Mouse (Mus musculus) B cell, adult 67 days (primary cell): ENCODE measurements around the gene Gm3127. TPM values are rescaled to one million over a fixed set of nuclear protein-coding genes. Genes with fewer than 3 reads are reported as not detected.

Experiments used
- total RNA-seq, 2 experiments: library from RNA; stranded (reverse); gene quantifications; 4 replicates each; pipeline ENCODE4 v1.2.4; 2023

The Gm3127 gene
- total RNA-seq, result not detected

DNA sequence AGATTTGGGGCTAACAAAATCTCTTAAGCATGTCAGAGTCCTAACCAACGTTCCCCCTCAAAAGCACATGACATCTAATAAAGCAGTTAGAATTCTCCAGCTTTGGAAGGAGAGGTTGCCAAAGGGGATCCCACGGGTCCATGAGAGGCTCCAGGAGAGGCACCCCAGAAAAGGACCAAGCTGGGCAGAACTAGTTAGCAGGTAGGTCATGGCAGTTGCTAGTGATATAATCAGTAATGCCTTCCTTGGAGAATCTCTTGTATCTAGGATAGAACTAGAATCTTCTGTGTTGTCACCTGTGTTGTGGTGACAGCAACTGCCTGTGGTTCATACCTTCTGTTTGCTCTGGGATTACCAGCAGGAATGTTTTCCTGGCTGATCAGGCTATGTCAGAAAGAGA is at the start of gene Gm3127:
Gene Gm3127 (plus strand): TSS at position 301 of the 400 bp plus-strand sequence.

DNA sequence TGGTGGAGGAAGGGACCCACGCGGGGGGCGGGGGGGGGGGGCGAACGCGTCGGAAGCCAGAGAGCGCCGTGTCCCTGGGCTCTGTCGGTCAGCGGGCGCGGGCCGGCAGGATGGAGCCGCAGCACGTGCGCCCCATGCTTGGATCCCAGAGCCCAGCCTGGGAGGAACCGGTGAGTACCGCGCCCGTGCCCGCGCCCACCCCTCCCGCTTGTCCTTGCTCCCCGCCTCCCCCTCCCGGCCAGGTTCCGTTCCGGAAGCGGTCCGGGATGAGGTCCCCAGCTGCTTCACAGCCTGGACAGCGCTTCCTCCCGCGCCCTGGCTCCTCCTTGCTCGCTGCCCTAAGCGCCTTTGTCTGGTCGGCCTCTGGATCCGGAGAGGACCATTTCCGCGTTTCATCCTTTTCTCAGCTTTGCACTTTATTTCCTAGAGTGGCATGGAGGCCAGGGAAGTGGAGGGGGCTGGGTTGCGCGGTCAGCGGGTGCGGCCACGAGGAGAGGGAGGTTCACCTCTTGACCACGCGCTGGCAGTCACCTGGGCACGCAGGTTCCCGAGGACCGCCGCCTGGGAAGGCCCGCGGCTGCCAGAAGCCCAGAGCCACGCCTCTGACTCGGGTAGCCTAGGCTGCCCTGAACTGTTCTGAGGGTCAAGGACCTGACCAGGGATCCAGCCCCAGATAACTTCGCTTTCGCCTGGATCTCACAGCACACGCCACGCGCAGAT is 17.8 kb downstream of the Gm3127 start, which contains the start of gene Gm2974:
Gene Gm2974 (plus strand): TSS at position 86 of the 720 bp plus-strand sequence.

Other genes starting within 250 kb of the Gm3127 start
- not detected for gene Gm3029, start 233.3 kb upstream of the Gm3127 start, total RNA-seq
- not detected for gene Gm3095, start 201.5 kb upstream of the Gm3127 start, total RNA-seq
- not detected for gene Gm3099, start 166.6 kb upstream of the Gm3127 start, total RNA-seq
- not detected for gene Gm5796, start 141.1 kb upstream of the Gm3127 start, total RNA-seq
- gene Gm3115, start 80.9 kb upstream of the Gm3127 start, total RNA-seq, result not detected
- gene Gm8108, start 54.5 kb upstream of the Gm3127 start, total RNA-seq, result not detected
- not detected for gene Gm2974, start 17.5 kb downstream of the Gm3127 start, total RNA-seq
- gene Gm3138, start 84.6 kb downstream of the Gm3127 start, total RNA-seq, result not detected
- gene Gm3149, start 152.3 kb downstream of the Gm3127 start, total RNA-seq, result not detected
- gene 2610042L04Rik, start 169.7 kb downstream of the Gm3127 start, total RNA-seq, result not detected
- gene Gm3159, start 232.5 kb downstream of the Gm3127 start, total RNA-seq, result not detected